ENCODE assay signal across 8 mouse cellular contexts in genomic region chr2:112367726-112368673, GRCm38 (mm10). TPM values are rescaled to one million over a fixed set of nuclear protein-coding genes. Genes with fewer than 3 reads are reported as not detected.
DNase-seq lines count a peak whose midpoint lies in the region; ATAC-seq lines count a peak whose summit lies in the region.

Gene Emc4, minus strand, starts transcription at chr2:112368027.

- H3K27ac ChIP-seq in intestine, embryonic 14.5 days (ENCODE audit: low read depth), result peak within 1 kb of the TSS; percentile 69

- peak within 1 kb of the TSS; percentile 71 for H3K9ac ChIP-seq in intestine, embryonic 14.5 days (ENCODE audit: low read length)

- peak; percentile 88 for ATAC-seq in intestine, embryonic 14.5 days (replicated peaks; ENCODE audit: low FRiP score, low TSS enrichment, low read depth)

- WGBS in intestine, embryonic 14.5 days, result 2% methylated on average over 46 of the region's 46 CpGs

- H3K27me3 ChIP-seq in intestine, embryonic 14.5 days (replicated peaks; ENCODE audit: control insufficient read depth, insufficient read depth, low read length), result no peaks in the 10 kb centered on the region

- H3K4me1 ChIP-seq in intestine, embryonic 14.5 days (replicated peaks; ENCODE audit: control insufficient read depth, insufficient read depth, low read length), result peaks cover 9% of the 10 kb centered on the region

- H3K4me2 ChIP-seq in intestine, embryonic 14.5 days (ENCODE audit: low read length), result peak within 1 kb of the TSS; percentile 94

- H3K4me3 ChIP-seq in intestine, embryonic 14.5 days (ENCODE audit: low read depth, low read length), result peak within 1 kb of the TSS; percentile 94

- intact Hi-C loops in left cerebral cortex, postnatal 14 days (cut with DNase I), result loop anchor here (5.0 kb wide), 1 partner anchor 101 kb away; the partner anchor contains the start of genes Gm21985 and Slc12a6

- H3K36me3 ChIP-seq in intestine, embryonic 14.5 days (ENCODE audit: control insufficient read depth, insufficient read depth, low read length), result peaks cover 16% of the 10 kb centered on the region

- DNase-seq in adrenal gland, adult (ENCODE audit: inconsistent age in 2 of 2, low spot score in 1 of 2), result peak; percentile 91 to 98
- peak; percentile 95 for DNase-seq in embryo, embryonic 10.5 days (ENCODE audit: low spot score)
- peak; percentile 77 for DNase-seq in gastrocnemius, postnatal 25 days
- DNase-seq in intestine, embryonic 14.5 days (ENCODE audit: low spot score), result peak; percentile 98
- DNase-seq in left cerebral cortex, postnatal 14 days (ENCODE audit: low spot score in 2 of 2), result peak; percentile 93 to 94
- DNase-seq in mesoderm, embryonic 11.5 days (ENCODE audit: low read depth, low spot score), result peak; percentile 93
- peak; percentile 87 to 89 for DNase-seq in right cerebral cortex, postnatal 36 days (ENCODE audit: low spot score in 2 of 2)
- peak; percentile 90 for DNase-seq in yolk sac, embryonic 10.5 days (ENCODE audit: low spot score)

- no peaks in the 10 kb centered on the region for H3K9me3 ChIP-seq in intestine, embryonic 14.5 days (ENCODE audit: control insufficient read depth, low read length)

RNA-seq across cellular contexts. Expression of gene Emc4, which starts in this region (rescaled TPM):
- total RNA-seq in gastrocnemius, postnatal 25 days (2021), result 10 to 100 TPM; 58.3 to 68.9 TPM
- 96.7 and 105 TPM in 2 replicates for polyA plus RNA-seq in intestine, embryonic 14.5 days (2014; fragmentation: Nextera tagmentation; extraction: Ambion mirVana)
- total RNA-seq in left cerebral cortex, postnatal 14 days (2021), result 100 to 1,000 TPM; 178 to 180 TPM

Comparison
In these comparisons a context has a peak if more than half of its experiments do, and no peak if none do; other contexts are left out.
1. Peak in every context shown above with its lines: DNase-seq, ATAC-seq, H3K4me3 ChIP-seq and H3K27ac ChIP-seq.